Mouse (Mus musculus): ENCODE data around the gene Ptprd.

- TF ChIP-seq CTCF (IDR thresholded peaks at IDR 0.05; ENCODE audit: extremely low read depth, insufficient read depth, insufficient read length, insufficient replicate concordance), result no peak
- no peak for TF ChIP-seq POLR2A (IDR thresholded peaks at IDR 0.05; ENCODE audit: low read depth, low read length)
These were observed 625.5 kb downstream of the Ptprd start for GRCm38 (mm10) chr4:77586222-77586621.
